Comparison of ENCODE assay signal across 30 mouse cellular contexts in the genomic region with DNA sequence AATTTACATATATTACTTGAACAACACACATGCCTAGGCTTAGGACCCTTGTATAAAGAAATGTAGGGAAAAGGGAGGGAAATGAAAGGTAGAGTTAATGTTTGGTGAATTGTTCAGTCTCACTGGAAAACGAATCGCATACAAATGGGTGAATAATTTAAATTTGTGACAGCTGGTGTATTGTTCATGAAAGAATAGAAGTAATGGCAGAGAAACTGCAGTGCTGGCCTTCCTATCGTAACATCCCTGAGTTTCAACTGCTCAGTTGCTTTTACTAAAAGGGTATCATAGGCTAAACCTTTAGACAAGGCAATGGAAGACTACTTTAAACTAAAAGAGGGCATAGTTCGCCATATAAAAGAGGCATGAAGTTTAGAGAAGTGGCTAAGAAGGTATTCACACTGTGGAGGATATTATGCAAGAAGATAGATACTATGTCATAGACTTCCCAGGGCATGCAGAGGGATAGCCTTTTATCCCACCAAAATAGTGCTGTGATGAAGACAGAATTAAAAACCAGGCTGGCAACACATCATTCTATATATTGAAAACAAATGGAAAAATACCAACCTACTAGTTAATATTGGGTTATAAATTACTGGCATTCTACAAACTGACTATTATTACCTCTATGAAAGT.
DNase-seq lines count a peak whose midpoint lies in the region; ATAC-seq lines count a peak whose summit lies in the region.
"Had no signal": no experiment of that assay in that cellular context is flagged by ENCODE, and none has a peak within 500 bp of the region (broad histone marks: within the 10 kb centered on the region; RNA-seq: fewer than 3 reads in every experiment).

No protein-coding gene starts in this region.

- peak overlapping the region; percentile 70; the same call in 1 of the 2 replicates for H3K27ac ChIP-seq in hindbrain, embryonic 10.5 days
- no peak overlapping the region for H3K27ac ChIP-seq in hindbrain, embryonic 16.5 days (ENCODE audit: low read depth, low read length)
- 0 out of 2 replicates have a peak overlapping the region, but pooled peaks have one; percentile 22 for H3K27ac ChIP-seq in midbrain, embryonic 12.5 days (replicated peaks)
- H3K27ac ChIP-seq in midbrain, embryonic 16.5 days (ENCODE audit: low read length), result no peak overlapping the region
- peak overlapping the region; percentile 39; the same call in 1 of the 2 replicates for H3K27ac ChIP-seq in midbrain, embryonic 13.5 days
- H3K27ac ChIP-seq: embryonic facial prominence, embryonic 10.5 days; embryonic facial prominence, embryonic 15.5 days; heart, embryonic 10.5 days; heart, embryonic 15.5 days; hindbrain, embryonic 15.5 days; intestine, embryonic 15.5 days; kidney, postnatal 0 days; limb, embryonic 13.5 days; lung, embryonic 15.5 days; neural tube, embryonic 12.5 days had no signal

- ATAC-seq in hindbrain, embryonic 16.5 days, result no peak
- peak; percentile 84 for ATAC-seq in midbrain, embryonic 12.5 days (ENCODE audit: low FRiP score, low read depth)
- ATAC-seq in midbrain, embryonic 16.5 days, result no peak
- ATAC-seq in midbrain, embryonic 13.5 days, result peak; percentile 50; the same call in 1 of the 2 replicates
- ATAC-seq: activated CD4-positive, CD25-positive, alpha-beta regulatory T cell, adult 4 months; intestine, embryonic 15.5 days had no signal

- H3K4me1 ChIP-seq in hindbrain, embryonic 10.5 days (replicated peaks), result peaks cover 22% of the 10 kb centered on the region
- H3K4me1 ChIP-seq in hindbrain, embryonic 16.5 days (ENCODE audit: control insufficient read depth, insufficient read depth, low read depth, low read length), result no peaks in the 10 kb centered on the region
- H3K4me1 ChIP-seq in midbrain, embryonic 12.5 days, result peaks cover 4% of the 10 kb centered on the region; the same call in 1 of the 2 replicates
- no peaks in the 10 kb centered on the region for H3K4me1 ChIP-seq in midbrain, embryonic 16.5 days (ENCODE audit: control insufficient read depth, insufficient read depth, low read length)
- peaks cover 7% of the 10 kb centered on the region; the same call in 1 of the 2 replicates for H3K4me1 ChIP-seq in midbrain, embryonic 13.5 days (replicated peaks)
- H3K4me1 ChIP-seq: embryonic facial prominence, embryonic 10.5 days; embryonic facial prominence, embryonic 15.5 days; heart, embryonic 10.5 days; heart, embryonic 15.5 days; hindbrain, embryonic 15.5 days; intestine, embryonic 15.5 days; limb, embryonic 13.5 days; lung, embryonic 15.5 days; neural tube, embryonic 12.5 days had no signal

- no peak overlapping the region for H3K4me2 ChIP-seq in hindbrain, embryonic 16.5 days (ENCODE audit: low read length)
- no peak overlapping the region for H3K4me2 ChIP-seq in midbrain, embryonic 12.5 days (replicated peaks)
- H3K4me2 ChIP-seq in midbrain, embryonic 16.5 days (ENCODE audit: low read length), result no peak overlapping the region
- H3K4me2 ChIP-seq in midbrain, embryonic 13.5 days (replicated peaks), result no peak overlapping the region
- H3K4me2 ChIP-seq: embryonic facial prominence, embryonic 15.5 days; heart, embryonic 15.5 days; hindbrain, embryonic 15.5 days; intestine, embryonic 15.5 days; limb, embryonic 13.5 days; liver, embryonic 11.5 days; lung, embryonic 15.5 days; neural tube, embryonic 12.5 days had no signal

- 40% methylated on average over 4 of the region's 4 CpGs for WGBS in hindbrain, embryonic 10.5 days
- 30% methylated on average over 4 of the region's 4 CpGs for WGBS in hindbrain, embryonic 16.5 days
- WGBS in midbrain, embryonic 12.5 days, result 42% methylated on average over 4 of the region's 4 CpGs
- 22% methylated on average over 4 of the region's 4 CpGs for whole genome bisulfite sequencing in midbrain, embryonic 16.5 days
- whole genome bisulfite sequencing in midbrain, embryonic 13.5 days, result 23% methylated on average over 4 of the region's 4 CpGs

- no peaks in the 10 kb centered on the region for H3K27me3 ChIP-seq in hindbrain, embryonic 10.5 days (ENCODE audit: insufficient read depth, poor library complexity, severe bottlenecking)
- H3K27me3 ChIP-seq in hindbrain, embryonic 16.5 days (replicated peaks; ENCODE audit: control insufficient read depth, insufficient read depth, low read length), result no peaks in the 10 kb centered on the region
- no peaks in the 10 kb centered on the region for H3K27me3 ChIP-seq in midbrain, embryonic 12.5 days
- H3K27me3 ChIP-seq in midbrain, embryonic 16.5 days (ENCODE audit: control insufficient read depth, insufficient read depth, low read depth, low read length), result no peaks in the 10 kb centered on the region
- no peaks in the 10 kb centered on the region for H3K27me3 ChIP-seq in midbrain, embryonic 13.5 days
- H3K27me3 ChIP-seq: CH12.LX; embryonic facial prominence, embryonic 15.5 days; heart, embryonic 15.5 days; hindbrain, embryonic 15.5 days; intestine, embryonic 15.5 days; limb, embryonic 13.5 days; lung, embryonic 15.5 days; neural tube, embryonic 12.5 days had no signal

- H3K36me3 ChIP-seq in hindbrain, embryonic 10.5 days, result no peaks in the 10 kb centered on the region
- H3K36me3 ChIP-seq in hindbrain, embryonic 16.5 days (ENCODE audit: control insufficient read depth, insufficient read depth, low read length), result no peaks in the 10 kb centered on the region
- no peaks in the 10 kb centered on the region for H3K36me3 ChIP-seq in midbrain, embryonic 12.5 days
- H3K36me3 ChIP-seq in midbrain, embryonic 16.5 days (ENCODE audit: control insufficient read depth, insufficient read depth, low read length), result no peaks in the 10 kb centered on the region
- no peaks in the 10 kb centered on the region for H3K36me3 ChIP-seq in midbrain, embryonic 13.5 days
- H3K36me3 ChIP-seq: embryonic facial prominence, embryonic 10.5 days; embryonic facial prominence, embryonic 15.5 days; heart, embryonic 10.5 days; heart, embryonic 15.5 days; hindbrain, embryonic 15.5 days; intestine, embryonic 15.5 days; limb, embryonic 13.5 days; lung, embryonic 15.5 days; neural tube, embryonic 12.5 days had no signal

- H3K9me3 ChIP-seq in hindbrain, embryonic 10.5 days, result no peaks in the 10 kb centered on the region
- H3K9me3 ChIP-seq in hindbrain, embryonic 16.5 days (ENCODE audit: control insufficient read depth, low read length), result no peaks in the 10 kb centered on the region
- no peaks in the 10 kb centered on the region for H3K9me3 ChIP-seq in midbrain, embryonic 12.5 days
- no peaks in the 10 kb centered on the region for H3K9me3 ChIP-seq in midbrain, embryonic 16.5 days (replicated peaks; ENCODE audit: control insufficient read depth, low read length, poor library complexity, severe bottlenecking)
- H3K9me3 ChIP-seq in midbrain, embryonic 13.5 days, result no peaks in the 10 kb centered on the region
- H3K9me3 ChIP-seq: embryonic facial prominence, embryonic 10.5 days; embryonic facial prominence, embryonic 15.5 days; heart, embryonic 10.5 days; heart, embryonic 15.5 days; hindbrain, embryonic 15.5 days; intestine, embryonic 15.5 days; limb, embryonic 13.5 days; lung, embryonic 15.5 days; neural tube, embryonic 12.5 days had no signal

- no peak overlapping the region for H3K9ac ChIP-seq in hindbrain, embryonic 16.5 days (ENCODE audit: low read depth, low read length)
- no peak overlapping the region for H3K9ac ChIP-seq in midbrain, embryonic 12.5 days (replicated peaks)
- H3K9ac ChIP-seq in midbrain, embryonic 16.5 days (ENCODE audit: low read depth, low read length), result no peak overlapping the region
- H3K9ac ChIP-seq in midbrain, embryonic 13.5 days (replicated peaks), result no peak overlapping the region
- H3K9ac ChIP-seq: embryonic facial prominence, embryonic 15.5 days; heart, embryonic 15.5 days; hindbrain, embryonic 15.5 days; intestine, embryonic 15.5 days; limb, embryonic 13.5 days; lung, embryonic 15.5 days; neural tube, embryonic 12.5 days had no signal

- no peak overlapping the region for H3K4me3 ChIP-seq in hindbrain, embryonic 10.5 days
- H3K4me3 ChIP-seq in hindbrain, embryonic 16.5 days (ENCODE audit: low read length), result no peak overlapping the region
- no peak overlapping the region for H3K4me3 ChIP-seq in midbrain, embryonic 12.5 days
- H3K4me3 ChIP-seq in midbrain, embryonic 16.5 days (ENCODE audit: low read depth, low read length), result no peak overlapping the region
- H3K4me3 ChIP-seq in midbrain, embryonic 13.5 days (replicated peaks), result no peak overlapping the region
- H3K4me3 ChIP-seq: embryonic facial prominence, embryonic 10.5 days; embryonic facial prominence, embryonic 15.5 days; heart, embryonic 10.5 days; heart, embryonic 15.5 days; hindbrain, embryonic 15.5 days; intestine, embryonic 15.5 days; limb, embryonic 13.5 days; lung, embryonic 15.5 days; neural tube, embryonic 12.5 days had no signal

- DNase-seq in embryo, embryonic 10 days (ENCODE audit: low spot score), result peak; percentile 6
- DNase-seq in embryo, embryonic 9.5 days (ENCODE audit: extremely low spot score), result no peak
- DNase-seq in hindbrain, embryonic 10.5 days (ENCODE audit: low spot score), result no peak
- no peak for DNase-seq in lung, postnatal 10 days
- DNase-seq: adrenal gland, adult 8-10 months; cerebellum, adult 9-10 months; cerebellum, postnatal 36 days; gastrocnemius, postnatal 25 days; heart, adult 11 months; kidney, adult 2 months; kidney, postnatal 4 days; lung, postnatal 36 days; thymus, postnatal 4 days had no signal

Comparison
In these comparisons a context has a peak if more than half of its experiments do, and no peak if none do; other contexts are left out.
1. H3K27ac ChIP-seq: peak in hindbrain, embryonic 10.5 days (single experiment), midbrain, embryonic 12.5 days (single experiment) and midbrain, embryonic 13.5 days (single experiment); none in hindbrain, embryonic 16.5 days (single experiment) and midbrain, embryonic 16.5 days (single experiment).
2. ATAC-seq: peak in midbrain, embryonic 12.5 days (single experiment) and midbrain, embryonic 13.5 days (single experiment); none in hindbrain, embryonic 16.5 days (single experiment) and midbrain, embryonic 16.5 days (single experiment).